Mouse (Mus musculus) CH12.LX (cell line): Measurements from ENCODE around the gene Vmn1r11.

Experiments used
- CHD2 ChIP-seq: IDR thresholded peaks from 2 replicates; pipeline ENCODE4 v1.6.1; 2011; ENCODE audit warnings: low read length, improper control_type of control experiment
- CTCF ChIP-seq, 2 experiments: IDR thresholded peaks in 1 of 2; conservative IDR thresholded peaks in 1 of 2; 2 replicates each; pipeline ENCODE4 v1.5.1; 2011 to 2012; ENCODE audit warnings: low read depth in 2 of 2, low read length in 2 of 2, improper control_type of control experiment in 1 of 2, inconsistent platforms in 1 of 2, mild to moderate bottlenecking in 1 of 2, moderate library complexity in 1 of 2
- GABPA ChIP-seq: IDR thresholded peaks from 2 replicates; pipeline ENCODE4 v1.6.1; 2012; ENCODE audit warnings: low read depth, low read length, improper control_type of control experiment, inconsistent platforms; ENCODE audit not compliant: insufficient replicate concordance
- KAT2A ChIP-seq: IDR thresholded peaks from 2 replicates; pipeline ENCODE4 v1.6.1; 2012; ENCODE audit warnings: low read length, improper control_type of control experiment, inconsistent platforms; ENCODE audit not compliant: insufficient replicate concordance
- POLR2A ChIP-seq: IDR thresholded peaks from 2 replicates; pipeline ENCODE4 v1.6.1; 2011; ENCODE audit warnings: low read depth, mild to moderate bottlenecking, improper control_type of control experiment, low read length
- ZKSCAN1 ChIP-seq: IDR thresholded peaks from 2 replicates; pipeline ENCODE4 v1.6.1; 2012; ENCODE audit warnings: low read depth, inconsistent platforms, low read length, improper control_type of control experiment, borderline replicate concordance

DNA sequence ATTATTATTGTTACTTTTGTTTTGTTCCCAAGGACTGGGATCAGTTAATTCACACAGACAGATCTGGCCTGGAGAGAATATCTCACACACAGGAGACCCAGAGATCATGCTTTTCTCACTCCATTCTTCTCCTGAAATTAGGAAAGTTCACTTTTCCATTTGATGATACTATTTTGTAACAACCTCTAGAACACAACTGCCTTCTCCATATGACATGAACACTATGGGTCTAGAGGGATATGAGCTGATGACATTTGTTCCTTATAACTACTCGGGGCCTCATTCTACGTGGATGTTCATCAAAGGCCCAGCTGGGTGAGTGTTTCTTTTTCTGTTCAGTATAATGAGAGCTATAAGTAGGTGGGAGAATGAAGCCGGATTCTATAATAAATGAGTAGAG, 24.1 kb upstream of the Vmn1r11 start, which contains the start of gene Vmn1r10:
- TF ChIP-seq CHD2 (no peak), ZKSCAN1 (no peak), CTCF (conservative IDR thresholded peaks at IDR 0.05 in 1 of 2, IDR thresholded peaks at IDR 0.05 in 1 of 2; ENCODE audit: low read depth in 2 of 2, low read length in 2 of 2) (no peak), POLR2A (no peak), KAT2A (no peak), GABPA (no peak)
